Mouse (Mus musculus) limb, embryonic 12.5 days (tissue): ENCODE measurements around the gene Tlx3. TPM values are rescaled to one million over a fixed set of nuclear protein-coding genes. Genes with fewer than 3 reads are reported as not detected.

Experiments
- ATAC-seq: fragments of 200-750 bp; cut with Nextera tagmentation; 2 replicates; pipeline ENCODE4 v1.8.0; 2017; ENCODE audit warnings: low read depth, moderate TSS enrichment; ENCODE audit not compliant: insufficient number of reproducible peaks, insufficient read depth, low FRiP score, low TSS enrichment
- H3K27ac ChIP-seq: fragments of 300-500 bp; sonication (generic); 2 replicates; pipeline ENCODE4 v1.5.1; 2016; ENCODE audit warnings: mild to moderate bottlenecking, moderate library complexity
- H3K27me3 ChIP-seq: fragments of 300-500 bp; sonication (generic); 2 replicates; pipeline ENCODE4 v1.6.1; 2016; ENCODE audit warnings: mild to moderate bottlenecking, moderate library complexity
- H3K36me3 ChIP-seq: fragments of 300-500 bp; sonication (generic); 2 replicates; pipeline ENCODE4 v1.6.1; 2016; ENCODE audit warnings: mild to moderate bottlenecking, moderate library complexity
- H3K4me1 ChIP-seq: fragments of 300-500 bp; sonication (generic); replicated peaks from 2 replicates; pipeline ENCODE4 v1.6.1; 2016
- H3K4me2 ChIP-seq: fragments of 300-500 bp; sonication (generic); 2 replicates; pipeline ENCODE4 v1.6.1; 2016; ENCODE audit warnings: mild to moderate bottlenecking, moderate library complexity
- H3K4me3 ChIP-seq: fragments of 300-500 bp; sonication (generic); replicated peaks from 2 replicates; pipeline ENCODE4 v1.5.1; 2016; ENCODE audit warnings: mild to moderate bottlenecking
- H3K9ac ChIP-seq: fragments of 300-500 bp; sonication (generic); replicated peaks from 2 replicates; pipeline ENCODE4 v1.6.1; 2016; ENCODE audit warnings: mild to moderate bottlenecking, moderate library complexity
- H3K9me3 ChIP-seq: fragments of 300-500 bp; sonication (generic); 2 replicates; pipeline ENCODE4 v1.6.1; 2016; ENCODE audit warnings: mild to moderate bottlenecking, moderate library complexity
- WGBS: fragments of 180-500 bp; shearing (Covaris S2); methylation state at CpG from one replicate; pipeline ENCODE4 v1.1.7; 2016; 5-methylcytosine and 5-hydroxymethylcytosine counted together
- polyA plus RNA-seq: library from polyadenylated mRNA; unstranded; fragments of >200 nt; fragmentation: Nextera tagmentation; extraction: Ambion mirVana; gene quantifications from 2 replicates; pipeline ENCODE4 v1.2.1, GENCODE M21; 2016

Gene Tlx3
- polyA plus RNA-seq, 1 experiment from 2014 or later, result 0.39 TPM

DNA sequence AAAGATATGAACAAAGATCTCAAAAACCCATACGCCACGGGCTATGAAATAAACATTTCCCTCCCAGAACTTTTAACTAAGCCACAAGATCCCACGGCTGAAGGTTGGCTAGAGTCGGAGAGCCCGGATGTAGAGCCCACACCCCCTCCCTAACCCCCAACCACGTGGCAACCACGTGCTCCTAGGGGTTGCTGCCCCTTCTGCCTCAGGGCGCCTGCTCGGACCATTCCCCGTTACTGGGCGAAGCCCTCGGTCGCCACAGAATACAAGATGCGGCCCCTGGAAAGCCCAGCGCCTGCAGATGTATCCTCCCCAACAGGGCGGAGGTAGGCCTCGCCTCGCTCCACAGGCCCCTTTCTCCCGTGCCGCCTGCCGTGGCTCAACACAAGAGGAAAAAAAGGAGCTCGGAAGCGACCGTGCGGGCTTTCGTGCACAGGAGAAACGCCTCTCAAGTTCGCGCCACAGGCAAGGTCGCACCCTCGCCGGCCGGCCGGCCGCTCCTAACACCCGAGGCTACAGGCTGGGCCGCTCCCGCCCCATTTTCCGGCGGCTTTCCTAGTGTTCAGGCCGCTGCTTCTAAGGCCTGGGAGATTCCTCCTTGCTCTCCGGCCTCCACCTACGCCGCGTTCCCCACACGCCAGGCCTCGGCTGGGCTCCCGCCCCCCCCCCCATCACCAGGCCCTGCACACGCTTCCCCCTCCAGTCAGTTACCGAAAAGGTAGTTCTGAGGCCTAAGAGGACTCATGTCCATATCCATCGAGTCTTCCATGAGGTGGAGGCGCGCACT lies 41.0 kb downstream of the Tlx3 start:
- H3K4me1 ChIP-seq, result peaks cover 15% of the 10 kb centered on the region
- WGBS, result 1% methylated on average over 51 of the region's 53 CpGs

GRCm38 (mm10) chr11:33159741-33160140 lies 43.6 kb downstream of the Tlx3 start:
- Histone ChIP-seq H3K4me2 (no peak overlapping the region), H3K4me3 (no peak overlapping the region), H3K4me1 (peaks cover 20% of the 10 kb centered on the region), H3K9me3 (no peaks in the 10 kb centered on the region), H3K36me3 (peaks cover 64% of the 10 kb centered on the region), H3K27ac (no peak overlapping the region), H3K9ac (no peak overlapping the region), H3K27me3 (no peaks in the 10 kb centered on the region)
- whole genome bisulfite sequencing, result 92% methylated on average over 3 of the region's 3 CpGs
- no peak for ATAC-seq

More for the DNA sequence above, 41.0 kb downstream of the Tlx3 start:
- ATAC-seq, result peak; percentile 50
- Histone ChIP-seq H3K4me2 (peak overlapping the region; percentile 89), H3K27me3 (peaks cover 3% of the 10 kb centered on the region; the same call in 1 of the 2 replicates), H3K36me3 (peaks cover 41% of the 10 kb centered on the region), H3K4me3 (peak overlapping the region; percentile 95), H3K27ac (peak overlapping the region; percentile 87), H3K9me3 (no peaks in the 10 kb centered on the region), H3K9ac (peak overlapping the region; percentile 96)

DNA sequence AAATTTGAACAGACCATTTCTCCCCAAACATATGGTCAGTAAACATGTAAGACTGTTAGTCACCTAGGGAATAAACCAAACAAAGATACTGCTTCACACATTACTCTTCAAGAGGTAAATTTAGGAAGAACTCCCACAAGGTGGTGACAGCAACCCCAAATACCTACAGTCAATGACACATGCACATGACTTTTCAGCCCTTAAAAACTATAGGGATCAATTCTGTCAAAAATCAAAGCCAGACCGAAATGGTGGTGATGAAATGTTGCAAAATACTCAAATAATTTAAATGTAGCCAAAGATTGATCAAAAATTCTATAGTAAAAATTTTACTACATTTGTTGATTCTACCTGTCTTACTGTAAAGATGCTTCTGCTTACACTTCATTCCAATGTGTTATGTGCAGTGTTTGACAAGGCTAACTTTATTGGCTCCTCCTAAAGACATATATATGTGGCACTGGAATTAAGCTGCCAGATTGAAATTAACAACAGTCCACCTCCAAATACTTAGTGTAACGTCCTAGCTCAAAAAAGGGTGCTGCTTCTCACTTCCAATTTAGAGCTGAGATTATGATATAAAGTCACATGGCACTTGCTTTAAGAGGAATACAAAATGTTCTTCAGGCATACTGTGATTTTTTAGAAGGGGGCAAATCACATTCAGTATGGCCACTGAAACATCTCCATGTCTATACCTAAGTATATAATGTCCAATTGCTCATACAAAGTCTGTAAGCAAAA lies 45.8 kb downstream of the Tlx3 start:
- Histone ChIP-seq H3K27ac (no peak overlapping the region), H3K4me1 (peaks cover 20% of the 10 kb centered on the region), H3K9me3 (no peaks in the 10 kb centered on the region), H3K4me3 (no peak overlapping the region), H3K27me3 (no peaks in the 10 kb centered on the region), H3K9ac (no peak overlapping the region), H3K4me2 (no peak overlapping the region), H3K36me3 (peaks cover 84% of the 10 kb centered on the region)
- 73% methylated on average over 2 of the region's 2 CpGs for WGBS
- ATAC-seq, result no peak

DNA sequence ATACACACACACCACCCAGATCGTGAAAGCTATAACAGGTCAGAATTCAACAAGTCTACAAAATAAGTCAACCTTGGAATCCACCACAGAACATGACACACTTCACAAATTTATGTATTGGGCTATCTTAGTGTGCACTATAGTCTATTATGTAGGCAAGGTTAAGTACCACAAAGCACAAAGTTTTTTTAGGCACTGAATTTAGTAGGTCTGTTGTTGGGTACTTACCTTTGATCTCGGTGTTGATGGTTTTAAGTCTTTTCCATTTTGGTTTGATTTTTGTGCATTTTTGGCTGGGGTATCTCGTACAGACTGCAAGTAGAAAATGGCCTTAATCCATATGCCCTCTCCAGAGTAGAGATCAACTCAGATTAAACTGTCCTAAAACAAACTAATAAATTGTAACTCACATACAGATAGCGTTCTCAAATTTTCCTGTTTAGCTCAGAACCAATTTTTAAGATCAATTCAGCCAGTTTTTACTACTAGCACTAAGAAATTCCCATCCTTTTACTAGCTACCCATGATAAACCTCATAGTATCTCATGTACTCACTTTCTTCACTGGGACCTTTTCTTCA lies 46.9 kb downstream of the Tlx3 start:
- ATAC-seq, result no peak
- H3K36me3 ChIP-seq, result peaks cover 95% of the 10 kb centered on the region
- WGBS, result 88% methylated on average over 4 of the region's 4 CpGs

GRCm38 (mm10) chr11:33154459-33154858 lies 48.9 kb downstream of the Tlx3 start:
- no peak overlapping the region for H3K4me3 ChIP-seq
- no peak for ATAC-seq
- no peaks in the 10 kb centered on the region for H3K9me3 ChIP-seq
- H3K27me3 ChIP-seq, result no peaks in the 10 kb centered on the region
- H3K4me1 ChIP-seq, result peaks cover 5% of the 10 kb centered on the region
- 92% methylated on average over 3 of the region's 3 CpGs for WGBS
- peaks cover 94% of the 10 kb centered on the region for H3K36me3 ChIP-seq
- H3K9ac ChIP-seq, result no peak overlapping the region
- no peak overlapping the region for H3K4me2 ChIP-seq
- H3K27ac ChIP-seq, result no peak overlapping the region

More for the DNA sequence above, 46.9 kb downstream of the Tlx3 start:
- no peak overlapping the region for H3K9ac ChIP-seq
- H3K9me3 ChIP-seq, result no peaks in the 10 kb centered on the region
- no peak overlapping the region for H3K27ac ChIP-seq
- no peak overlapping the region for H3K4me3 ChIP-seq
- peaks cover 20% of the 10 kb centered on the region for H3K4me1 ChIP-seq
- no peaks in the 10 kb centered on the region for H3K27me3 ChIP-seq
- H3K4me2 ChIP-seq, result no peak overlapping the region

DNA sequence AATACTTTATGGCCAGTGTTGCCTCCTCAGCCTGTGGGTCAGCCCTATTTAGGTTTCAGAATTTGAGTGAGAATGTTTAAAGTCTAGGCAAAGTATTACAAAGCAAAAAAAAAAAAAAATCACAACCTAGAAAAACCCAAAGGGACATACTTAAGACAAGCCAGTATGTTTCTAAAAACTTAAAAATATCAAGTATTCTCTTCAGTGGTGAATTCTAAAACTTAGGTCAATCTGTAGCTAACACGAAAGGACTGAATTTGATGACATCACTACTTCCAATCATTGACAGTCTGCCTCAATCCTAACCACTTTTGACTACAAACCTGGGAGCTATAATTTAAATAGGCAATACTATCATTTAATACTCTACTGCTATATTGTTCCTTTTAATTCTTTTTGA lies 50.4 kb downstream of the Tlx3 start:
- H3K4me3 ChIP-seq, result no peak overlapping the region
- ATAC-seq, result no peak
- peaks cover 7% of the 10 kb centered on the region for H3K4me1 ChIP-seq
- 97% methylated on average over 1 of the region's 1 CpGs for WGBS
- no peaks in the 10 kb centered on the region for H3K9me3 ChIP-seq
- H3K27me3 ChIP-seq, result no peaks in the 10 kb centered on the region
- H3K36me3 ChIP-seq, result peaks cover 82% of the 10 kb centered on the region
- H3K9ac ChIP-seq, result no peak overlapping the region
- no peak overlapping the region for H3K4me2 ChIP-seq
- no peak overlapping the region for H3K27ac ChIP-seq

- WGBS, result 76% methylated on average over 4 of the region's 4 CpGs
- H3K36me3 ChIP-seq, result peaks cover 71% of the 10 kb centered on the region
- no peak for ATAC-seq
Measured at GRCm38 (mm10) chr11:33151780-33152145, 51.6 kb downstream of the Tlx3 start.

GRCm38 (mm10) chr11:33151128-33151779 lies 52.1 kb downstream of the Tlx3 start:
- Histone ChIP-seq H3K9me3 (no peaks in the 10 kb centered on the region), H3K36me3 (peaks cover 66% of the 10 kb centered on the region), H3K4me2 (no peak overlapping the region), H3K4me3 (no peak overlapping the region), H3K27ac (no peak overlapping the region), H3K4me1 (peaks cover 20% of the 10 kb centered on the region), H3K27me3 (peaks cover 15% of the 10 kb centered on the region), H3K9ac (no peak overlapping the region)
- ATAC-seq, result no peak
- whole genome bisulfite sequencing, result 76% methylated on average over 3 of the region's 3 CpGs

More at GRCm38 (mm10) chr11:33151780-33152145, 51.6 kb downstream of the Tlx3 start:
- H3K27me3 ChIP-seq, result peaks cover 10% of the 10 kb centered on the region
- no peak overlapping the region for H3K9ac ChIP-seq
- H3K9me3 ChIP-seq, result no peaks in the 10 kb centered on the region
- no peak overlapping the region for H3K27ac ChIP-seq
- H3K4me2 ChIP-seq, result no peak overlapping the region
- H3K4me3 ChIP-seq, result no peak overlapping the region
- H3K4me1 ChIP-seq, result peaks cover 18% of the 10 kb centered on the region

Other genes starting within 250 kb of the Tlx3 start
- gene Fgf18, start 56.2 kb downstream of the Tlx3 start, polyA plus RNA-seq, result 18.2 and 19.0 TPM in 2 replicates
- 1,112 and 1,195 TPM in 2 replicates for gene Npm1, start 40.4 kb downstream of the Tlx3 start, polyA plus RNA-seq
- 0.35 TPM in 1 of 2 replicates, not detected in the other for gene Gm12117, start 73.1 kb upstream of the Tlx3 start, polyA plus RNA-seq